Mouse (Mus musculus) embryonic facial prominence, embryonic 12.5 days (tissue): ENCODE measurements around the gene Fads3. TPM values are rescaled to one million over a fixed set of nuclear protein-coding genes. Genes with fewer than 3 reads are reported as not detected.

Source experiments
- ATAC-seq: fragments of 200-750 bp; cut with Nextera tagmentation; 2 replicates; pipeline ENCODE4 v1.8.0; 2017; ENCODE audit not compliant: insufficient number of reproducible peaks, insufficient read depth, low FRiP score, low TSS enrichment
- H3K27ac ChIP-seq: fragments of 300-500 bp; sonication (generic); 2 replicates; pipeline ENCODE4 v1.5.1; 2016; ENCODE audit warnings: mild to moderate bottlenecking
- H3K27me3 ChIP-seq: fragments of 300-500 bp; sonication (generic); 2 replicates; pipeline ENCODE4 v1.6.1; 2016; ENCODE audit warnings: mild to moderate bottlenecking, moderate library complexity
- H3K36me3 ChIP-seq: fragments of 300-500 bp; sonication (generic); 2 replicates; pipeline ENCODE4 v1.6.1; 2016; ENCODE audit warnings: mild to moderate bottlenecking
- H3K4me1 ChIP-seq: fragments of 300-500 bp; sonication (generic); 2 replicates; pipeline ENCODE4 v1.6.1; 2016
- H3K4me2 ChIP-seq: fragments of 300-500 bp; sonication (generic); replicated peaks from 2 replicates; pipeline ENCODE4 v1.6.1; 2016; ENCODE audit warnings: mild to moderate bottlenecking, moderate library complexity
- H3K4me3 ChIP-seq: fragments of 300-500 bp; sonication (generic); 2 replicates; pipeline ENCODE4 v1.5.1; 2016; ENCODE audit warnings: mild to moderate bottlenecking
- H3K9ac ChIP-seq: fragments of 300-500 bp; sonication (generic); 2 replicates; pipeline ENCODE4 v1.6.1; 2016; ENCODE audit warnings: mild to moderate bottlenecking, moderate library complexity
- H3K9me3 ChIP-seq: fragments of 300-500 bp; sonication (generic); 2 replicates; pipeline ENCODE4 v1.6.1; 2016; ENCODE audit warnings: mild to moderate bottlenecking, moderate library complexity
- WGBS: fragments of 180-500 bp; shearing (Covaris S2); methylation state at CpG from one replicate; pipeline ENCODE4 v1.1.7; 2016; 5-methylcytosine and 5-hydroxymethylcytosine counted together
- polyA plus RNA-seq: library from polyadenylated mRNA; unstranded; fragments of >200 nt; fragmentation: Nextera tagmentation; extraction: Ambion mirVana; gene quantifications from 2 replicates; pipeline ENCODE4 v1.2.1, GENCODE M21; 2016

The Fads3 gene
- polyA plus RNA-seq, 1 experiment from 2014 or later = 10.2 TPM

- Histone ChIP-seq H3K4me1 (peaks cover 54% of the 10 kb centered on the region), H3K9ac (peak overlapping the region; percentile 33; the same call in 1 of the 2 replicates), H3K4me3 (no peak overlapping the region), H3K27me3 (no peaks in the 10 kb centered on the region), H3K4me2 (no peak overlapping the region), H3K27ac (peak overlapping the region; percentile 57; the same call in 1 of the 2 replicates), H3K9me3 (no peaks in the 10 kb centered on the region), H3K36me3 (peaks cover 20% of the 10 kb centered on the region)
- ATAC-seq = no peak
- 61% methylated on average over 9 of the region's 9 CpGs for WGBS
These were observed 18.0 kb upstream of the Fads3 start for GRCm38 (mm10) chr19:10023304-10023758.

- no peak overlapping the region for H3K9ac ChIP-seq
- peaks cover 41% of the 10 kb centered on the region for H3K4me1 ChIP-seq
- H3K27me3 ChIP-seq = no peaks in the 10 kb centered on the region
- H3K27ac ChIP-seq = peak overlapping the region; percentile 72
- no peak overlapping the region; the same call in 1 of the 2 replicates for H3K4me2 ChIP-seq
- no peak overlapping the region for H3K4me3 ChIP-seq
- ATAC-seq = peak; percentile 29; the same call in 1 of the 2 replicates
- WGBS = 28% methylated on average over 8 of the region's 8 CpGs
- H3K36me3 ChIP-seq = peaks cover 33% of the 10 kb centered on the region
- no peaks in the 10 kb centered on the region for H3K9me3 ChIP-seq
These were observed 16.0 kb upstream of the Fads3 start for GRCm38 (mm10) chr19:10025169-10025875.

- Histone ChIP-seq H3K36me3 (peaks cover 40% of the 10 kb centered on the region), H3K9me3 (no peaks in the 10 kb centered on the region), H3K4me3 (no peak overlapping the region), H3K9ac (no peak overlapping the region), H3K27ac (no peak overlapping the region), H3K27me3 (no peaks in the 10 kb centered on the region), H3K4me2 (no peak overlapping the region), H3K4me1 (peaks cover 11% of the 10 kb centered on the region)
- WGBS = 90% methylated on average over 2 of the region's 2 CpGs
- ATAC-seq = no peak
These were observed 11.6 kb upstream of the Fads3 start for GRCm38 (mm10) chr19:10029746-10030145.

GRCm38 (mm10) chr19:10033211-10033973 lies 8.0 kb upstream of the Fads3 start:
- H3K4me3 ChIP-seq = no peak overlapping the region
- WGBS = 40% methylated on average over 8 of the region's 8 CpGs
- H3K36me3 ChIP-seq = peaks cover 27% of the 10 kb centered on the region
- no peak for ATAC-seq
- H3K4me1 ChIP-seq = no peaks in the 10 kb centered on the region
- H3K27ac ChIP-seq = no peak overlapping the region
- H3K9me3 ChIP-seq = no peaks in the 10 kb centered on the region
- no peaks in the 10 kb centered on the region for H3K27me3 ChIP-seq
- no peak overlapping the region for H3K9ac ChIP-seq
- H3K4me2 ChIP-seq = no peak overlapping the region

GRCm38 (mm10) chr19:10034356-10034755 lies 7.0 kb upstream of the Fads3 start:
- Histone ChIP-seq H3K27me3 (no peaks in the 10 kb centered on the region), H3K4me3 (no peak overlapping the region), H3K4me1 (peaks cover 9% of the 10 kb centered on the region; the same call in 1 of the 2 replicates), H3K4me2 (no peak overlapping the region), H3K36me3 (peaks cover 20% of the 10 kb centered on the region), H3K9ac (no peak overlapping the region), H3K27ac (no peak overlapping the region), H3K9me3 (no peaks in the 10 kb centered on the region)
- ATAC-seq = no peak
- WGBS = 79% methylated on average over 5 of the region's 5 CpGs

GRCm38 (mm10) chr19:10034785-10035447 lies 6.5 kb upstream of the Fads3 start:
- no peak overlapping the region for H3K9ac ChIP-seq

GRCm38 (mm10) chr19:10037534-10037933 lies 3.8 kb upstream of the Fads3 start:
- H3K4me2 ChIP-seq = no peak overlapping the region
- 0 out of 2 replicates have a peak, but pooled peaks cover 8% of the 10 kb centered on the region for H3K36me3 ChIP-seq
- no peaks in the 10 kb centered on the region for H3K9me3 ChIP-seq
- H3K4me3 ChIP-seq = no peak overlapping the region
- H3K4me1 ChIP-seq = peaks cover 15% of the 10 kb centered on the region
- 71% methylated on average over 2 of the region's 2 CpGs for WGBS
- no peak overlapping the region for H3K27ac ChIP-seq
- H3K9ac ChIP-seq = no peak overlapping the region
- H3K27me3 ChIP-seq = no peaks in the 10 kb centered on the region
- ATAC-seq = no peak

More at GRCm38 (mm10) chr19:10034785-10035447, 6.5 kb upstream of the Fads3 start:
- 38% methylated on average over 8 of the region's 8 CpGs for WGBS
- no peaks in the 10 kb centered on the region for H3K27me3 ChIP-seq
- no peaks in the 10 kb centered on the region for H3K9me3 ChIP-seq
- H3K4me2 ChIP-seq = no peak overlapping the region
- no peak overlapping the region for H3K4me3 ChIP-seq
- H3K36me3 ChIP-seq = peaks cover 18% of the 10 kb centered on the region
- peak; percentile 22; the same call in 1 of the 2 replicates for ATAC-seq
- H3K27ac ChIP-seq = no peak overlapping the region
- peaks cover 9% of the 10 kb centered on the region; the same call in 1 of the 2 replicates for H3K4me1 ChIP-seq

- whole genome bisulfite sequencing = 79% methylated on average over 3 of the region's 3 CpGs
- Histone ChIP-seq H3K4me3 (no peak overlapping the region), H3K9ac (no peak overlapping the region), H3K4me1 (peaks cover 17% of the 10 kb centered on the region), H3K36me3 (0 out of 2 replicates have a peak, but pooled peaks cover 8% of the 10 kb centered on the region), H3K9me3 (no peaks in the 10 kb centered on the region), H3K27me3 (no peaks in the 10 kb centered on the region), H3K4me2 (no peak overlapping the region), H3K27ac (no peak overlapping the region)
- ATAC-seq = no peak
These were observed 3.0 kb upstream of the Fads3 start for GRCm38 (mm10) chr19:10038364-10038763.

- Histone ChIP-seq H3K4me3 (no peak overlapping the region), H3K27me3 (no peaks in the 10 kb centered on the region), H3K9ac (no peak overlapping the region), H3K36me3 (0 out of 2 replicates have a peak, but pooled peaks cover 8% of the 10 kb centered on the region), H3K9me3 (no peaks in the 10 kb centered on the region), H3K4me1 (peaks cover 17% of the 10 kb centered on the region), H3K27ac (no peak overlapping the region), H3K4me2 (no peak overlapping the region)
- WGBS = 26% methylated on average over 3 of the region's 3 CpGs
- ATAC-seq = no peak
These were observed 2.5 kb upstream of the Fads3 start for GRCm38 (mm10) chr19:10038910-10039309.

GRCm38 (mm10) chr19:10039615-10040014 lies 1.8 kb upstream of the Fads3 start:
- no peak overlapping the region for H3K27ac ChIP-seq
- no peak overlapping the region for H3K9ac ChIP-seq
- peaks cover 17% of the 10 kb centered on the region for H3K4me1 ChIP-seq
- H3K4me3 ChIP-seq = no peak overlapping the region
- no peaks in the 10 kb centered on the region for H3K9me3 ChIP-seq
- no peaks in the 10 kb centered on the region for H3K27me3 ChIP-seq
- no peak overlapping the region for H3K4me2 ChIP-seq
- 0 out of 2 replicates have a peak, but pooled peaks cover 8% of the 10 kb centered on the region for H3K36me3 ChIP-seq
- 84% methylated on average over 2 of the region's 2 CpGs for WGBS
- no peak for ATAC-seq

GRCm38 (mm10) chr19:10040866-10041387 lies 442 bp upstream of the Fads3 start:
- Histone ChIP-seq H3K4me3 (peak overlapping the region; percentile 60), H3K27me3 (no peaks in the 10 kb centered on the region), H3K9ac (peak overlapping the region; percentile 65), H3K36me3 (0 out of 2 replicates have a peak, but pooled peaks cover 3% of the 10 kb centered on the region), H3K4me1 (peaks cover 17% of the 10 kb centered on the region), H3K4me2 (peak overlapping the region; percentile 89), H3K9me3 (no peaks in the 10 kb centered on the region), H3K27ac (no peak overlapping the region)
- ATAC-seq = no peak
- 8% methylated on average over 20 of the region's 20 CpGs for WGBS
